Mouse (Mus musculus) megakaryocyte, adult 5-6 weeks (primary cell): ENCODE results near the gene Gm15446. TPM values are rescaled to one million over a fixed set of nuclear protein-coding genes. Genes with fewer than 3 reads are reported as not detected.
"Not testable (repeated sequence)": the region's sequence is repeated elsewhere in the genome, so short reads cannot be mapped to it uniquely, and the experiment has no call there.

ENCODE experiments used
- ATAC-seq: 2 replicates; pipeline ENCODE4 v1.8.0; 2016; ENCODE audit warnings: mild to moderate bottlenecking, inconsistent platforms; ENCODE audit not compliant: poor library complexity, severe bottlenecking
- total RNA-seq, 2 experiments: library from RNA; stranded (forward) in 1 of 2; stranded (reverse) in 1 of 2; fragments of 153-499, 151-499 nt in 1 of 2; fragments of 221-1000, 200-1000 nt in 1 of 2; gene quantifications; 2 replicates each; pipeline versions ENCODE4 v1.2.3 to v1.2.4; 2015 to 2017

Gene Gm15446
- total RNA-seq (2015): 7.4 and 15.5 TPM in 2 replicates
- total RNA-seq (2017): 28.0 and 31.8 TPM in 2 replicates

DNA sequence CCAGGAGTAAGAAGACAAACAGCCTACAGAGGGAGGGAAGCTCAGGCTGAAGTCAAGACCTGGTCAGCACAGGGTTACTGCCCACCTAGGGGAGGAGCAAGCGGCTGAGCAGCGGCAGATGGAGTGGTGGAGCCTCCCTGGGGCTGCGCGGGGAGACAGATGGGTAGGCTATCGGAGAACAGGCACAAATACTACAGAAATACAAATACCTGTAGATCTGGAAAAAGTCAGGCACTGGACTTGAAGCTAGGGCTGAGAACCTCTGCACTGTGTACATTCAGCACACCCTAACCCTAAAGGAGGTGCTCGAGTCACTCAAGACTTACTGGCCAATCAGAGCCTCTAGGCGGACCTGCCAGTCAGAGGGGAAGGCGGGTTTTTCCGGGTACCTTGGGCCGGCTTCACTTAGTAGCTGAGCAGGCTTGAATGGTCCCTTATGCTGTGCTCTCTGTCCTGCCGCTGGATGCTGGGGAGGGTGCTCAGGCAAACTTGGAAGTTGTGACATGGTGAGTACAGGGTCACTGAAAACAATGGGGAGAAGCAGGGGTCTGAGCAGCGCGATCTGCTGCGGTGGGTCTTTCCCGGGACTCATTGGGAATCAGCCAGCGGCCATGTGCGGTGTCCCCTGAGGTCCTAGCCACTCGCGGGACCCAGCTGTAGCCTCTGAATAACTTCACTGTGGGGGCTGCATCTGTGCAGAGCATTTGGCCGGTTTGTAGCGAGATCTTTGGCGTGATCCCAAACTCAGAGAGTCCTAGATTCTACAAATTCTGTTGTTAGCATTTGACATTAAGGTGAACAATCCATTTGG lies at the start of gene Gm15446:
Gene Gm15446 (plus strand): TSS at position 140 of the 811 bp plus-strand sequence.
- peak; percentile 98 for ATAC-seq

DNA sequence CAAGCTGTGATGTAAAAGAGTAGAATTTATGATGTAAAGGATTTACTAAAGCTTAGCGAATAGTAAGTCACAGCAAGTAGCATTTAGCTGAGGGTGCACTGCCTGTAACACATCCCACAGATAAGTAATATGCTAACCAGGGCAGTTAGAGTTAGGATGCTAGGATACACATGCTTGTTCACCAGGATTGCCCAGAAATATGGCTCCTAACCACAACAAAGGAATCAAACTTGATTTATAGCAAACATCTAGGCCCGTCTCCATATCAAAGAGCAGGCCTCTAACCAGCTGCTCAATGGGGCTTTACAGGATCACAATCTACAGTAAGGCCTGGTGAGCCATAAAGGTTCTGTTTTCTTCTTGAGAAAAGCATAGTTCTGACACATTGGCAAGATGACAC lies 929 bp downstream of the Gm15446 start:
- ATAC-seq: 0 out of 2 replicates have a peak, but pooled peaks have one; percentile 3

DNA sequence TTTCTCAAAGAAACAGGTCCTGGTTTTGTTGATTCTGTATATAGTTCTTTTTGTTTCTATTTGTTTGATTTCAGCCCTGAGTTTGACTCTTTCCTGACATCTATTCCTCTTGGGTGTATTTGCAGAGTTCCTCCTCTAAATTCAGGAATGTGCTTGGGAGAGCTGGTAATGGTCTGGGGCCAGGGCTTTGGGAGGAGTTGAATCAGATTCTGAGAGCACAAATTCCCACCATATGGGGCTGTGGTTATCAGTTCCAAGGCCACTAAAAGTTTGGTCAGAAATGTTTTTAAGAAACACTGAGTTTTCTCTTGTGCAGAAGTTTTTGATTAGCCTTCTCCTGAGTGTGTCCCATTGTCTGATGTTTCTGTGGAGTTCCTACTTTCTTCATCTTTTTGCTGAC lies 1.7 kb downstream of the Gm15446 start:
- ATAC-seq: no peak

DNA sequence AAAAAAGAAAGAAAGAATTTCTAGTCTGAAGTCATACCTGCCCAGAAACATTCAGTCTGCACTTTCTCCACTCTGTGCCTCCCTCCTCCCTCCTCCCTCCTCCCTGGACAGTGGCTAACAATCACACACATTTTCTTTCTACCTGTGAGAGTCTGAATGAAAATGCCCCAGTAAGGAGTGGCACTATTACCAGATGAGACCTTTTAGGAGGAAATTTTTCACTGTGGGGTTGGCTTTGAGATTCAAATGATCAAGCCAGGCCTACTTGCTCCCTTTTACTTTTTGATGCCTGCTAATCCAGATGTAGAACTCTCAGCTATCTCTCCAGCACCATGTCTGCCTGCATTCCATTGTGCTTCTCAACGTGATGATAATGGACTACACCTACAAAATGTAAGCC lies 27.1 kb downstream of the Gm15446 start:
- no peak for ATAC-seq

DNA sequence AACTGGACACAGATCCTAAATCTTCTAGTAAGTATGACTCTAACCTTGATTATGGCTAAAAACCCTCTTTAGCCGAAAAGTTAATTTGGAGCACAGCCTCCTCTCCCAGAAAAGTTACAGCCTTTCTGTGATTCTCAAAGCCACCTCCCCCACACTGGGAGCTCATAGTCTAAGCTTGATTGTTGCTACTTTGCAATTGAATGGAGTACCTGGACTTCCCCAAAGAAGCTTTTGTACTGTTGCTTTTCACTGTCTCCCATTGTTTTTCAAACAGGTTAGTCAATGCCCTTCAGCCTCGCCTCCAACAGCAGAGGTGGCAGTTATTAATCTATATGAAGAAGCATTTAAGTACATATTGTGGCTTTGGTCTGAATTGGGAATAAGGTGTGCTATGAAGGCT lies 57.5 kb downstream of the Gm15446 start:
- ATAC-seq: not testable (repeated sequence)

Other genes with a start within 250 kb of the Gm15446 start
- 1.9 and 2.2 TPM in 2 replicates for gene 5430403G16Rik, start 232.4 kb upstream of the Gm15446 start, total RNA-seq (2015)
- 0.88 and 0.94 TPM in 2 replicates for gene 5430403G16Rik, start 232.4 kb upstream of the Gm15446 start, total RNA-seq (2017)
- 14.4 and 15.5 TPM in 2 replicates for gene 4930522L14Rik, start 171.5 kb upstream of the Gm15446 start, total RNA-seq (2015)
- 14.9 and 19.5 TPM in 2 replicates for gene 4930522L14Rik, start 171.5 kb upstream of the Gm15446 start, total RNA-seq (2017)
- gene Zfp932, start 73.1 kb downstream of the Gm15446 start, total RNA-seq (2015): 15.3 and 20.1 TPM in 2 replicates
- 39.2 and 50.6 TPM in 2 replicates for gene Zfp932, start 73.1 kb downstream of the Gm15446 start, total RNA-seq (2017)
- 12.1 and 13.7 TPM in 2 replicates for gene Gm17655, start 149.1 kb downstream of the Gm15446 start, total RNA-seq (2015)
- gene Gm17655, start 149.1 kb downstream of the Gm15446 start, total RNA-seq (2017): 4.4 and 4.6 TPM in 2 replicates
- gene Gm35315, start 171.0 kb downstream of the Gm15446 start, total RNA-seq (2015): 0.78 and 0.93 TPM in 2 replicates
- 0.29 and 0.37 TPM in 2 replicates for gene Gm35315, start 171.0 kb downstream of the Gm15446 start, total RNA-seq (2017)
- gene Plcxd1, start 176.6 kb downstream of the Gm15446 start, total RNA-seq (2015): not detected in 2 replicates
- gene Plcxd1, start 176.6 kb downstream of the Gm15446 start, total RNA-seq (2017): 0.11 TPM in 1 of 2 replicates, not detected in the other
- gene Gtpbp6, start 184.8 kb downstream of the Gm15446 start, total RNA-seq (2015): 7.5 and 14.5 TPM in 2 replicates
- gene Gtpbp6, start 184.8 kb downstream of the Gm15446 start, total RNA-seq (2017): 15.9 and 17.9 TPM in 2 replicates
- gene Zfp605, start 186.7 kb downstream of the Gm15446 start, total RNA-seq (2015): 2.5 and 4.2 TPM in 2 replicates
- gene Zfp605, start 186.7 kb downstream of the Gm15446 start, total RNA-seq (2017): 5.9 and 8.1 TPM in 2 replicates
- gene Chfr, start 212.4 kb downstream of the Gm15446 start, total RNA-seq (2015): 45.7 and 49.6 TPM in 2 replicates
- gene Chfr, start 212.4 kb downstream of the Gm15446 start, total RNA-seq (2017): 73.1 and 78.6 TPM in 2 replicates